Mouse (Mus musculus) bone marrow, adult 2 months (tissue): ENCODE measurements around the gene Sorbs1.

ENCODE experiments used
- CTCF ChIP-seq: fragments of 200-500 bp; IDR thresholded peaks from 2 replicates; pipeline ENCODE4 v1.5.1; 2011; ENCODE audit warnings: low read length, control low read depth; ENCODE audit not compliant: control insufficient read depth, insufficient read depth
- POLR2A ChIP-seq: fragments of 200-500 bp; IDR thresholded peaks from 2 replicates; pipeline ENCODE4 v1.6.1; 2011; ENCODE audit warnings: low read depth, mild to moderate bottlenecking, control low read depth, low read length, borderline replicate concordance; ENCODE audit not compliant: control insufficient read depth

DNA sequence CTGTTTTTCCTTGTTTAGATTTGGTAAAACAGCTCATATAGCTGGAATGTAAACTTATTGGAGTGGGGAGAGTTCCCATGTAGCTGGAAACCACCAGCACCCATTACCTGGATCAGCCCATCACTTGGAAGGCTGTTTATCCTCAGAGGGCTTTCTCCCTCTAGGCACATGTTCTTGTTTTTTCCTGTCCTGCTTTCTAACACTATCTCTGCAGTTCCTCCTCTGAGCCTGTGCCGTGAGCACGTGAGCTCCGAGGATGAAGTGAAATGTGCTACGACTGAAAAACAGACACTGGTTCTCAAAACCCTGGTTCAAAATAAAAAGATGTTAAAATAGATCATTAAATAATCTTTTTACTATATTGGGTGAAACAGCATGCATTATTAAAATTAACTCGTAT is 211.1 kb downstream of the Sorbs1 start:
- no peak for TF ChIP-seq CTCF
- TF ChIP-seq POLR2A = no peak
